Mouse (Mus musculus) heart, adult 2 months (tissue): Measurements from ENCODE around the gene Rae1.

Experiments
- CTCF ChIP-seq: fragments of 200-600 bp; IDR thresholded peaks from 2 replicates; pipeline ENCODE4 v1.8.1; 2022; ENCODE audit warnings: antibody characterized with exemption, mild to moderate bottlenecking, moderate library complexity
- EP300 ChIP-seq: fragments of 200-500 bp; IDR thresholded peaks from 2 replicates; pipeline ENCODE4 v1.6.1; 2011; ENCODE audit warnings: low read depth, low read length, control low read depth; ENCODE audit not compliant: insufficient read depth

- TF ChIP-seq CTCF (no peak), EP300 (no peak)
Measured at GRCm38 (mm10) chr2:173037347-173037746, 37.4 kb downstream of the Rae1 start.
